Mouse (Mus musculus): Measurements from ENCODE around the gene Foxn2. TPM values are rescaled to one million over a fixed set of nuclear protein-coding genes. Genes with fewer than 3 reads are reported as not detected.

Gene Foxn2
- polyA plus RNA-seq, 1 experiment = 2.9 TPM

DNA sequence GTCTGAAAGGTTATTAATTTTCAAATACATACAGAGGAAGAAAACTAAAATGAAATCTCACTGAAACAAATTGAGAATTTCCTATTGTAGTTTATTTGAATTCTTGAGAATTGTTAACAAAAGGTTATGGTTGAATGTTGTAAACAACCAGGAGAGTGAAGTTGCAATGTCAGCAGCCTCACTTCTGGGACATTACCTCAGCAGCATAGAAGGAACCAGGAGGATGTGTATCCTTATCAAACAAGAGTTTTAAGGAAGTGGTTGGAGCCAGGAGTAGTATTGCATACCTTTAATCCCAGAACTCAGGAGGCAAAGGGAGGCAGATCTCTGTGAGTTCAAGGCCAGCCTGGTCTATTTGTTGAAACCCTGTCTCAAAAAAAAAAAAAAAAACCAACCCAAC lies 37.2 kb downstream of the Foxn2 start:
- no peaks in the 10 kb centered on the region; the same call in 1 of the 2 replicates for H3K36me3 ChIP-seq (ENCODE audit: control insufficient read depth, insufficient read depth, low read length)
- no peak overlapping the region for H3K4me3 ChIP-seq (ENCODE audit: insufficient read depth, low read depth, low read length)
- H3K27ac ChIP-seq (ENCODE audit: insufficient read depth, low read depth, low read length) = no peak overlapping the region
- TF ChIP-seq POLR2A (IDR thresholded peaks at IDR 0.05; ENCODE audit: low read depth, low read length) (no peak), CTCF (conservative IDR thresholded peaks at IDR 0.05; ENCODE audit: insufficient read depth, insufficient read length, low read depth, low read length) (no peak)
- no peaks in the 10 kb centered on the region for H3K4me1 ChIP-seq (ENCODE audit: control insufficient read depth, insufficient read depth, low read length)
- no peak for DNase-seq
- H3K27me3 ChIP-seq (replicated peaks; ENCODE audit: control insufficient read depth, insufficient read depth, low read length) = no peaks in the 10 kb centered on the region

DNA sequence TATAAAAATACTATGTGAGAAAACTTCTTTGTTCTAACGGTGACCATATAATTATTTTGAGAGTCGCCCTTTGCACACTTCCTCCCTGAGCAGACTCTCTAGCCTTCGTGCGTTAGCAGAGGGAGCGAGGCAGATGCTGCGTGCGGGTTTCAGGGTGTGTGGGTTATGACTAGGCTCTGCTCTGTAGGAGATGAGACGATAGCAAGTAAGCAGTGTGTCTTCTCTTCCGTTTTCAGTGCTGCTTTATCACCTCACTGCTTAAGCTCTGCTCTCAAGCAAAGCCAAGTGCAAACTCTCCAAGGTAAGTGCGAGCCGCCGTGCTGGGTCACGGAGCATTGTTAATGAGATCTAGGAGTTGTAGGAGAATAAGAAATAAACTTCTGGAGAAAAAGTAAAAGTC lies 38.5 kb downstream of the Foxn2 start:
- no peak for DNase-seq
- H3K4me3 ChIP-seq (ENCODE audit: insufficient read depth, low read depth, low read length) = no peak overlapping the region
- H3K36me3 ChIP-seq (ENCODE audit: control insufficient read depth, insufficient read depth, low read length) = no peaks in the 10 kb centered on the region; the same call in 1 of the 2 replicates
- H3K27ac ChIP-seq (ENCODE audit: insufficient read depth, low read depth, low read length) = no peak overlapping the region
- no peaks in the 10 kb centered on the region for H3K27me3 ChIP-seq (replicated peaks; ENCODE audit: control insufficient read depth, insufficient read depth, low read length)
- H3K4me1 ChIP-seq (ENCODE audit: control insufficient read depth, insufficient read depth, low read length) = no peaks in the 10 kb centered on the region
- 86% methylated on average over 13 of the region's 13 CpGs for WGBS
- TF ChIP-seq POLR2A (IDR thresholded peaks at IDR 0.05; ENCODE audit: low read depth, low read length) = no peak

DNA sequence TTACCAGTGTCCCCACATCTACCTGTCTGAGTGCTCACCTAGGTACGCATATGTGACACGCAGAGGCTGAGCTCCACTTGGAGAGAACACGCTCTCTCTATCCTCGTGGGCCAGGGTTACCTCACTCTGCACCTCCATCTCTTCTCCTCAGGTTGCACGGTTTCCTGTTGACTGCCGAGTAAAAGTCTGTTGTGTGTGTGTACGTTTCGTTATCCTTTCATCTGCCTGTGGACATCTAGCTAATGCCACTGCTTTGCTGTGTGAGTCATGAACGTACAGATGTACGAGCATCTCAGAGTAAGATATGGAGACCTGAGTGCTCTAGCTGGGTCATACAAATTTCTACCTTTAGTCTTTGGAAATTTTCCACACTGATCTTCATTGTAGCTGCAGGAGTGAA lies 39.9 kb downstream of the Foxn2 start:
- Histone ChIP-seq H3K4me1 (ENCODE audit: control insufficient read depth, insufficient read depth, low read length) (no peaks in the 10 kb centered on the region), H3K4me3 (ENCODE audit: insufficient read depth, low read depth, low read length) (no peak overlapping the region), H3K36me3 (ENCODE audit: control insufficient read depth, insufficient read depth, low read length) (no peaks in the 10 kb centered on the region; the same call in 1 of the 2 replicates), H3K27ac (ENCODE audit: insufficient read depth, low read depth, low read length) (no peak overlapping the region), H3K27me3 (replicated peaks; ENCODE audit: control insufficient read depth, insufficient read depth, low read length) (no peaks in the 10 kb centered on the region)
- no peak for TF ChIP-seq CTCF (conservative IDR thresholded peaks at IDR 0.05; ENCODE audit: insufficient read depth, insufficient read length, low read depth, low read length)
- TF ChIP-seq POLR2A (IDR thresholded peaks at IDR 0.05; ENCODE audit: low read depth, low read length) = no peak
- 91% methylated on average over 10 of the region's 10 CpGs for whole genome bisulfite sequencing
- DNase-seq = no peak

DNA sequence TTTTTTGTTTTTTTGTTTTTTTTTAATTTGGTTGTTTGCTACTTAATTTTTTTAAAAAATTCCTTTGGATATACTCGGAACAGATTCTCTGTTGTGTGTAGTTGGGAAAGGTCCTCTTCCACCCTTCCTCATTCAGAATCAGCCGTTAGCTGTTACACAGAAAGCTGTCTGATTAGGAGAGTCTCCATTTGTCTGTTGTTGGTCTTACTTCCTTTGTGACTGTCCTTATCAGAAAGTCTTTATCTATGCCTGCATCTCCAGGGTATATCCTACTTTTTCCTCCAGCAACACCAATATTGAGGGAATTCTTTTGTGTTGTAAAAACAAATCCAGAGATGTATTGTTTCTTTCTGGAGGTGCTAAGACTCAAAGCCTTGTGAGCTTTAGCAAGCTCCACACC lies 40.6 kb downstream of the Foxn2 start:
- 91% methylated on average over 2 of the region's 2 CpGs for WGBS
- H3K27me3 ChIP-seq (replicated peaks; ENCODE audit: control insufficient read depth, insufficient read depth, low read length) = no peaks in the 10 kb centered on the region
- H3K4me1 ChIP-seq (ENCODE audit: control insufficient read depth, insufficient read depth, low read length) = no peaks in the 10 kb centered on the region
- H3K4me3 ChIP-seq (ENCODE audit: insufficient read depth, low read depth, low read length) = no peak overlapping the region
- TF ChIP-seq POLR2A (IDR thresholded peaks at IDR 0.05; ENCODE audit: low read depth, low read length) (no peak), CTCF (conservative IDR thresholded peaks at IDR 0.05; ENCODE audit: insufficient read depth, insufficient read length, low read depth, low read length) (no peak)
- no peaks in the 10 kb centered on the region; the same call in 1 of the 2 replicates for H3K36me3 ChIP-seq (ENCODE audit: control insufficient read depth, insufficient read depth, low read length)
- no peak for DNase-seq
- H3K27ac ChIP-seq (ENCODE audit: insufficient read depth, low read depth, low read length) = no peak overlapping the region

DNA sequence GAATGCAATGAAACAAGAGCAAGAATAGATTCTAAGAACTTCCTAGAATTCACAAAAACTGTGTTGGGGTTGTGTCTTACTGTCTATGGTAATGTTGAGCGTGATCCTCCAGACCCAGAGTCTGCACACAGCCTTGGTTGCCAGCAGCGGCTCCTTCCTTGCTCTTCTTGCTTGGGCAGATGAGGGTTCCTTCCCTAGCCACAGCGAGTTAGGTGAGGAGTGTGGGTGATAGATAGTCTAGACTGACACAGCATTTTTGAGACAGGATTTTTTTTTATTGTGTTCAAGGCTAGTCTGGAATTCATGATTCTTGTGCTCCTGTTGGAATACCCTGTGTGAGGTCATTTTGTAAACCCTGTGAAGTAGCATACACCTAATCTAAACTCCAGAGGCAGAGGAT lies 41.1 kb downstream of the Foxn2 start:
- 89% methylated on average over 3 of the region's 3 CpGs for WGBS
- Histone ChIP-seq H3K4me1 (ENCODE audit: control insufficient read depth, insufficient read depth, low read length) (no peaks in the 10 kb centered on the region), H3K27me3 (replicated peaks; ENCODE audit: control insufficient read depth, insufficient read depth, low read length) (no peaks in the 10 kb centered on the region), H3K36me3 (ENCODE audit: control insufficient read depth, insufficient read depth, low read length) (no peaks in the 10 kb centered on the region; the same call in 1 of the 2 replicates), H3K4me3 (ENCODE audit: insufficient read depth, low read depth, low read length) (no peak overlapping the region), H3K27ac (ENCODE audit: insufficient read depth, low read depth, low read length) (no peak overlapping the region)
- TF ChIP-seq POLR2A (IDR thresholded peaks at IDR 0.05; ENCODE audit: low read depth, low read length) (no peak), CTCF (conservative IDR thresholded peaks at IDR 0.05; ENCODE audit: insufficient read depth, insufficient read length, low read depth, low read length) (no peak)
- DNase-seq = no peak

DNA sequence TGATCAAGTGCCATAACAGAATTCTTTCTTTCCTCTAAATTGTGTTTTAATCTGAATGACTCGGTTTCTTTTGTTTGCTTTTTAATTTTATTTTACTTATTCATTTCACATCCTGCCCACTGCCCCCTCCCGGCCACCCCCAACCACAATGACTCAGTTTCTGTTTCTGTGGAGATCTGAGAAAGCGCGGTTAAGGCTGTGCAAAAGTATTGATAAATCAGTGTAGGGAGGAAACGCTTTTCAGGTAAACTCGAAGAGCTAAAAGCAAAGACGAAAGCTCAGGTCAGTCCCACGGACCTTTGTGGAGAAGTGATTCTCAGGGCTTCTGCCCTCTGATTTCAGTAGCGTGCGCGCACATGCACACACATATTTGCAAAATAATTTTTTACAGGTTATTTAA lies 44.0 kb downstream of the Foxn2 start:
- no peak overlapping the region for H3K27ac ChIP-seq (ENCODE audit: insufficient read depth, low read depth, low read length)
- no peaks in the 10 kb centered on the region; the same call in 1 of the 2 replicates for H3K36me3 ChIP-seq (ENCODE audit: control insufficient read depth, insufficient read depth, low read length)
- no peaks in the 10 kb centered on the region for H3K4me1 ChIP-seq (ENCODE audit: control insufficient read depth, insufficient read depth, low read length)
- H3K4me3 ChIP-seq (ENCODE audit: insufficient read depth, low read depth, low read length) = no peak overlapping the region
- no peaks in the 10 kb centered on the region for H3K27me3 ChIP-seq (replicated peaks; ENCODE audit: control insufficient read depth, insufficient read depth, low read length)
- TF ChIP-seq CTCF (conservative IDR thresholded peaks at IDR 0.05; ENCODE audit: insufficient read depth, insufficient read length, low read depth, low read length) = no peak
- no peak for TF ChIP-seq POLR2A (IDR thresholded peaks at IDR 0.05; ENCODE audit: low read depth, low read length)
- no peak for DNase-seq
- WGBS = 94% methylated on average over 11 of the region's 11 CpGs

DNA sequence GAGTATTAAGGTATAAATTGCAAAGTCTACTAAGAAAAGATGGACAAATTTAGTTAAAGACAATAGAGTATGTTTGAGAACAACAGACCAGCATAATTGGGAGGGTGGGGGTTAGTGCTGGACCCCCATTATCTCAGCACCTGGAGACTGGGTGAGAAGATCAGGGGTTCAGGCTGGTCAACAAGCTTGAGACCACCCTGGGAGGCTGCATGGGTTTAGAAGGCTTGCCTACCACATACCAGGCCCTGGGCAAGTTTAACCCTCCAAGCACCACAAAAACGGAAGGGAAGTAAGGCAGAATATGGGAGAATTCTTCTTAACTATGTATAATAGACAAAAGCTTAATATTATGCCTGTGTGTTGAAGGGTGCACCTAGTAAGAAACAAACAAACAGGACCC lies 44.4 kb downstream of the Foxn2 start:
- Histone ChIP-seq H3K27me3 (replicated peaks; ENCODE audit: control insufficient read depth, insufficient read depth, low read length) (no peaks in the 10 kb centered on the region), H3K4me1 (ENCODE audit: control insufficient read depth, insufficient read depth, low read length) (no peaks in the 10 kb centered on the region), H3K36me3 (ENCODE audit: control insufficient read depth, insufficient read depth, low read length) (no peaks in the 10 kb centered on the region; the same call in 1 of the 2 replicates), H3K27ac (ENCODE audit: insufficient read depth, low read depth, low read length) (no peak overlapping the region), H3K4me3 (ENCODE audit: insufficient read depth, low read depth, low read length) (no peak overlapping the region)
- WGBS = 100% methylated on average over 1 of the region's 1 CpGs
- TF ChIP-seq CTCF (conservative IDR thresholded peaks at IDR 0.05; ENCODE audit: insufficient read depth, insufficient read length, low read depth, low read length) (no peak), POLR2A (IDR thresholded peaks at IDR 0.05; ENCODE audit: low read depth, low read length) (no peak)
- DNase-seq = no peak

DNA sequence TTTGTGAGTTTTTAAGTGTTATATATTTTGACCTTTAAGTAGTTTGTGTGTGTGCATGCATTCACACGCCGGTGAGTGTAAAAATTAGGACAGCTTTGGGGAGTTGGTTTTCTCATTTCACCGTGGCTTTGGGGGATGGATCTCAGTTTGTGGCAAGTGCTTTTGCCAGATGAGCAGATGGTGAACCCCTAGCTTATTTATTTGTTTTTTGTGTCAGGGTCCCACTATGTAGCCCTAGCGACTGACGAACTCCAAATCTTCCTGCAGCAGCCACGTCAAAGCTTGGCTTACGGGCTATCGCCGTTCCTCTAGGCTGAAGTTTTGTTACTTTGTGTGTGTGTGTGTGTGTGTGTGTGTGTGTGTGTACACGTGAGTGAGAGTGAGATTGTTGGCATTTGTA lies 50.0 kb downstream of the Foxn2 start:
- Histone ChIP-seq H3K4me3 (ENCODE audit: insufficient read depth, low read depth, low read length) (no peak overlapping the region), H3K36me3 (ENCODE audit: control insufficient read depth, insufficient read depth, low read length) (no peaks in the 10 kb centered on the region), H3K27ac (ENCODE audit: insufficient read depth, low read depth, low read length) (no peak overlapping the region), H3K4me1 (ENCODE audit: control insufficient read depth, insufficient read depth, low read length) (no peaks in the 10 kb centered on the region), H3K27me3 (replicated peaks; ENCODE audit: control insufficient read depth, insufficient read depth, low read length) (no peaks in the 10 kb centered on the region)
- WGBS = 93% methylated on average over 10 of the region's 10 CpGs
- no peak for DNase-seq
- TF ChIP-seq POLR2A (IDR thresholded peaks at IDR 0.05; ENCODE audit: low read depth, low read length) (no peak), CTCF (conservative IDR thresholded peaks at IDR 0.05; ENCODE audit: insufficient read depth, insufficient read length, low read depth, low read length) (no peak)
